Mouse (Mus musculus) lung, embryonic 14.5 days (tissue): ENCODE measurements at regions not wholly inside any gene's neighbourhood (a gene's known extent, or its start where the extent isn't known, plus 50 kb on each side); places are given as distances from the start of the nearest gene placed in this dataset.

ENCODE experiments used
- ATAC-seq: fragments of 200-750 bp; cut with Nextera tagmentation; 2 replicates; pipeline ENCODE4 v1.8.0; 2017; ENCODE audit warnings: mild to moderate bottlenecking, moderate TSS enrichment, moderate library complexity; ENCODE audit not compliant: insufficient read depth
- DNase-seq: peaks from one replicate; pipeline ENCODE4 v3.0.0-alpha.2; 2015
- H3K27ac ChIP-seq: fragments of 300-500 bp; sonication (generic); 2 replicates; pipeline ENCODE4 v1.5.1; 2014; ENCODE audit warnings: low read depth, mild to moderate bottlenecking, moderate library complexity
- H3K27me3 ChIP-seq: fragments of 300-500 bp; sonication (generic); 2 replicates; pipeline ENCODE4 v1.6.1; 2014; ENCODE audit warnings: low read length, control low read depth; ENCODE audit not compliant: insufficient read depth
- H3K36me3 ChIP-seq: fragments of 300-500 bp; sonication (generic); 2 replicates; pipeline ENCODE4 v1.6.1; 2014; ENCODE audit warnings: control low read depth; ENCODE audit not compliant: insufficient read depth
- H3K4me1 ChIP-seq: fragments of 300-500 bp; sonication (generic); 2 replicates; pipeline ENCODE4 v1.6.1; 2014; ENCODE audit warnings: antibody characterized with exemption, control low read depth; ENCODE audit not compliant: insufficient read depth
- H3K4me2 ChIP-seq: fragments of 300-500 bp; sonication (generic); 2 replicates; pipeline ENCODE4 v1.6.1; 2014; ENCODE audit warnings: mild to moderate bottlenecking
- H3K4me3 ChIP-seq: fragments of 300-500 bp; sonication (generic); 2 replicates; pipeline ENCODE4 v1.5.1; 2014; ENCODE audit warnings: low read depth, low read length
- H3K9ac ChIP-seq: fragments of 300-500 bp; sonication (generic); 2 replicates; pipeline ENCODE4 v1.6.1; 2014
- H3K9me3 ChIP-seq: fragments of 300-500 bp; sonication (generic); 2 replicates; pipeline ENCODE4 v1.6.1; 2016; ENCODE audit warnings: low read depth, low read length, control low read depth
- CTCF ChIP-seq: IDR thresholded peaks from 2 replicates; pipeline ENCODE4 v1.5.1; 2016; ENCODE audit warnings: antibody characterized with exemption, low read depth
- WGBS: fragments of 180-500 bp; shearing (Covaris S2); extraction: QIAGEN DNeasy Blood & Tissue Kit; methylation state at CpG from one replicate; pipeline ENCODE4 v1.1.7; 2014; 5-methylcytosine and 5-hydroxymethylcytosine counted together

- Histone ChIP-seq H3K4me2 (no peak overlapping the region), H3K9me3 (no peaks in the 10 kb centered on the region), H3K4me1 (no peaks in the 10 kb centered on the region), H3K9ac (no peak overlapping the region), H3K27me3 (no peaks in the 10 kb centered on the region), H3K27ac (no peak overlapping the region), H3K4me3 (no peak overlapping the region), H3K36me3 (no peaks in the 10 kb centered on the region)
- ATAC-seq (no peak), DNase-seq (no peak)
- 73% methylated on average over 3 of the region's 3 CpGs for WGBS
- no peak for TF ChIP-seq CTCF
Measured at GRCm38 (mm10) chr5:129430330-129430729, 70.7 kb upstream of the Sfswap start.

DNA sequence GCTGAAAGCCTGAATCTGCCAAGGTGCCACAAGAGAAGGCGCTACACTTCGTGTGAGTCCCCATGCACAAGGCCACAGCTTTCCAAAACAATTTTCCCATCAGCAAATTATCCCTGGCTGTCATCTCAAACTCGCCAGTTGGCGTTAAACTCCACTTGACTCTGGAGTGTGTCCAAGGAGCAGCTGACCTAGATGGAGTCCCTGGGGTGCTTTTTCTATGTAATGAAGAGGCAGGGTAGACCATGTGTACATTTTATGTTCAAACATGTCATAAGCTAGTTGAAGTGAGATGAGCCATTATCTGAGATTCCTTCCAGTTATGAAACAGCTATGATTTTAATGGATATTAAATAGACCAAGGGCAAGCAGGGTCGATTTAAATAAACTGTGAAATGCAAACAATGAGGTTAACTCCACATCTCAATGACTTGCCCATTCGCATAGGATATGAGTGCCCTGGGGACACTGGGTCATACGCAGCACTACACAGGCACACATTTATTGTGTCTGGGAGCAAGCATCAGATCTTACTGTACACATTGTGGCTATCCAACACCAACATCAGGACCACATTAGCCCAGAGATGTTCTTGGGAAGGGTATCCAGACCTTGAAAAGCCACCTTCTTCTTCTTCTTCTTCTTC is 51.0 kb upstream of the Sfswap start:
- TF ChIP-seq CTCF: no peak
- no peaks in the 10 kb centered on the region for H3K9me3 ChIP-seq
- H3K4me2 ChIP-seq: no peak overlapping the region
- DNase-seq: peak; percentile 79
- no peaks in the 10 kb centered on the region for H3K36me3 ChIP-seq
- no peak overlapping the region for H3K9ac ChIP-seq
- H3K4me1 ChIP-seq: no peaks in the 10 kb centered on the region
- no peak overlapping the region for H3K4me3 ChIP-seq
- no peaks in the 10 kb centered on the region; the same call in 1 of the 2 replicates for H3K27me3 ChIP-seq
- peak; percentile 85 for ATAC-seq
- WGBS: 25% methylated on average over 7 of the region's 7 CpGs
- no peak overlapping the region for H3K27ac ChIP-seq
